Mouse (Mus musculus) retina, postnatal 1 day (tissue): ENCODE measurements at regions not wholly inside any gene's neighbourhood (a gene's known extent, or its start where the extent isn't known, plus 50 kb on each side); places are given as distances from the start of the nearest gene placed in this dataset.

Experiments used
- DNase-seq: peaks from one replicate; pipeline ENCODE4 v3.0.0-alpha.2; 2012

- no peak for DNase-seq
Observed at GRCm38 (mm10) chr15:13289064-13289463, 115.6 kb upstream of the Cdh6 start.

DNA sequence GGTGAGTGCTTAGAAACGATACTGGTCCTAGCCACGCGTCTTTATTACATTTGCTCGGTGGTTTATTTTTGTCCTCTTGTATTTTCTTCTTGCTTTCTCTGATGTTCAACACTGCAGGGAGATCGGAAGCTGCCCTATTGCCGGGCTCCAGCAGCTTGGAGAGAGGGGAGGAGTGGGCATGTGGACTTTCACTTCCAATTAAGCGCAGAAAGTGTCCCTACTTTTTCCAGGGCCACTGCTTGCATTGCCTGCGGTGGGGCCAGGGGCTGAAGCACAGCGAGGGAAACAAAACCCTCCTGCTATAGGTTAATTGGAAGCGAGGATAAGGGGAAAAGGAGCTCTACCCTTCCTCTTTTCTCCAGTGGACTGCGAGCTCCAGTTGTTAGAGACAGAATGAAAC is 114.4 kb upstream of the Cdh6 start:
- DNase-seq, result peak; percentile 68

DNA sequence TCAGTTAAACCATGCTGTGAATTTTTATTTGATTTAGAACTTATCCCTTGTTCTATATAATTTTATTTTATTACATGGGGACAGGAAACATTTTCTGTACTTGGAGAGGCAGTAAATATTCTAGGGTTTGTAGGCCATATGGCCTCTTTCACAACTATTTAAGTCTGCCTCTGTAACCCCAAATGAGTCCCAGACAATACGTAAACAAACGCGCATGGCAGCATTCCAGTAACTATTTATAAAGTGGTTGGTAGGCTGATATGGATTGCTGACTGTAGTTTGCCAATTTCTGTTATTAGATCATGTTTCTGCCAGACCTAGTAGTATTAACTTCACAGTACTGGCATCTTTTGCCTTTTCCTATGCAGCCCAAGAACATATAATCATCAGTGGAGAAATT is 111.9 kb upstream of the Cdh6 start:
- no peak for DNase-seq

- no peak for DNase-seq
Observed at GRCm38 (mm10) chr15:13284219-13284618, 110.7 kb upstream of the Cdh6 start.

DNA sequence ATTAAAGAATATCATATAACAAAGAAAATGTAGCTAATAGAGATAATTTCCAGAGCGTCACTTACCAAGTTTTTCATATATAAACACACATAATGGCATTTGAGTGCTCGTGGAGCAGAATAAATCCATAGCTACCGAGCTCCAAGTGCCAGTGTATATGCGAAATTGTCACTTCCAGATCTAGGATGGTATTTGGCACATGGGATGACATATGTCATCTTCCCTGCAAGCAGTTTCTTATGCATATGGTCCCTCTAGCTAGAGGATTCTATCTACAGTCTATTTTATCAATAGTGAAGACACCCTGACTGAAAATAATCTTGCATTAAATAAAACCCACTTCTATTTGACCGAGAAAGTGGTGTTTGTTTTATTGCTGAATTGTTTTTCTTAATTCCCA is 109.6 kb upstream of the Cdh6 start:
- no peak for DNase-seq

DNA sequence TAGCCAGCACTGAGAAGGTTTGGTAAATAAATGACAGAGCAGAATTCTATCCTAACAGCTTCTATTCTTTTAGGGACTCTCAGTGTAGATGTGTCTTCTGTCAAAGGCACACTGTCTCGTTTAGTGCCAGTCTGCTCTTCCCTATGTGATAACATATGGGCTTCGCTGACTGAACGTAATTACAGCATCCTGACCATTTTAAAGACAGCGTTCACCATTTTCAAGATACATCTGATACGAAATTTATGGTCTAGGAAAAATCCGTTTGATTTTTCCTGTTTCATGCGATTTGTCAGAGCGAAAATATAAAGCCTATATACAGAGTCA is 103.4 kb upstream of the Cdh6 start:
- DNase-seq, result no peak

DNA sequence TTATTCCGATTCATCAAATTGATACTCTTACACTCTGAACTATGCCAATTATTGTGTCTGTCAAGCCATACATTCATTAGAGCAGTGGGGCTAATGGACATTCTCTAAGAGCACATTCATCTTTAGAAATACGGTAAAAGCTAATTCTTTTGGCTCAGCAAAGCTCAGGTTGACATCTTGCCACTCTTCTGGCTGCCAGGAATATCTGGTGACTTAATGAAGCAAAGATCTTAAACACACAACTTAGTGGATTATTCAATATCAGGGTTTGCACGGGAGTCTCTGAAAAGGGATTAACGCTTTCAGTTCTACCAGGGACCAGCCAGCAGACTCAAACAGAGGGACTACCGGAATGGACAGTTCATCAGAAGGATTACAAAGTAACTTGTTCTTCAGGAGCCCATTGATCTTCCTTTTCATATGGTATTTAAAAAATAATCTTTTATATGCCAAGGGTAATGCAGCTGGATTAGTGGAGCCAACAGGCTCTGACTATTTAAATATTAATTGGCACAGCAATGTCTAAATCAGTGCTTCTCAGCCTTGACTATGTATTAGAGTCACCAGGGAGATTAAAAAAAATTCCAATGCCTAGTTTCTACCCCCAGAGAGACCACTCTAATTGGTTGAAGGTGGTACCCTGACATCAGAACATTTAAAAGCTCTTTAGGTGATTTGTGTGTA is 102.9 kb upstream of the Cdh6 start:
- DNase-seq, result no peak

- DNase-seq, result no peak
Observed at GRCm38 (mm10) chr15:13275326-13275725, 101.9 kb upstream of the Cdh6 start.

- DNase-seq, result no peak
Observed at GRCm38 (mm10) chr15:13274366-13275067, 101.0 kb upstream of the Cdh6 start.

GRCm38 (mm10) chr15:13246053-13246696 is 72.7 kb upstream of the Cdh6 start:
- DNase-seq, result no peak

- no peak for DNase-seq
Observed at GRCm38 (mm10) chr15:13244306-13244705, 70.8 kb upstream of the Cdh6 start.

DNA sequence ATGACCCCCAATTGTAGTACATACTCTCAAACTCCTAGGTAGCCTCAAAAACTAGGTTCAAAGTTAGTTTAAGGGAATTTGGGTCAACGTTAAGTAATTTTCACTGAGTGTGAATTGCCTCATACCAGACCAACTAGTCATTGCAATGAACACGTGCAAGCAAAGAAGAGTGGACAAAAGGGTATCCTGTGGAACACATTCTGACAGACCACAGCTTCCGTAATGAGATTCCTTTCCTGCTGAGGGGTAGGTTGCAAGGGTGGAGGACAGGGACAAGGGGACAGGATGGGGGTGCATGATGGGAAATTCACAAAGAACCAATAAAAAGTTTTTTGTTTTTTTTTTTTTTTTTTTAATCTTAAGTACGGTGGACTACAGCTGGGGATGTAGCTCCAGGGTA is 70.1 kb upstream of the Cdh6 start:
- no peak for DNase-seq

- no peak for DNase-seq
Observed at GRCm38 (mm10) chr15:13240931-13241330, 67.5 kb upstream of the Cdh6 start.

DNA sequence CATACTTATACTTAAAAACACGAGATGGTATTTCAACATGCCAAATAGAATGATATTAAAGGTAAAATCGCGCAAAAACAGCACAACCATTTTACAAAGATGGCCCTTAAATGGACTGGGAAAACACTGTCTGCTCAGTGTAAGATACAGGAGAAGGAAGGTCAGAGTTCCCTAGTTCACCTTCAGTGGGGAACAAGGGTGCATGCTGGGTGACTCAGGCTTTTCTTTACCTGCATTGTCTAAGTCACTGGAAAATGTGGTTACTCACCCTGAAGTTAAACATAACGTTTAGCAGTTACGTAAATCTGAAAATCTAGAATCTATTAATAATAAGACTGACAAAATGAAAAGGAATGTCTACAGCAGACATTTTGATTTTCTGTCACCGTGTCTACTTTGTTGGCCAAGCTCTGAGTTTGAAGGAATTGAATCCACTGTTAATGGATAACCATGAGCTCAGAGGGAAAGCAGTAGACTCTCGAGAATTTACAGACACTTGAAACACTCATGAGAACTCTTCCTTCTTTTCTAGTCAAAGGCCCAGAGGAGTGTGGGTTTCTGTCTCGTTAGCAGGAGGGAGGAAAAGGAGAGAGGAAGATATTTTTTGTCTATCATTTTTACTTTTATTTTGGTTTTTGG is 63.5 kb upstream of the Cdh6 start:
- DNase-seq, result no peak

- DNase-seq, result no peak
Observed at GRCm38 (mm10) chr15:13232567-13233259, 59.2 kb upstream of the Cdh6 start.

DNA sequence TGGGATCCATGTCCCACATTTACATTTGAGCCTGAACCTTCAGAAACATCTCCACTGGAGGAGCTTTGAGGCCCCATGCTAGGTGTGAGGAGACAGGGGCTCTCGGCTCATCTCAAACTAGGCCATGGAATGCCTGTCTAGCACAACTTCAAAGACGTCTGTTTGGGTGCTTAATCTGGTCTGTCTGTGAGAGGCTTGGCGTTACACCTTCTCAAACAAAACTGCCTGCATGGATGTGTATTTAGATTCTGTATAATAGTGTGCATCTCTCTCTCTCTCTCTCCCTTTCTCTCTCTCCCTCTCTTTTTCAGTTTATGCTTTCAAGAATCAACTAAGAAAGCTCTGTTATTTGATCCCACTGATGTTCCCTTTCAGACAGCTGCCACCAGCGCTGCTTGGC is 58.1 kb upstream of the Cdh6 start:
- DNase-seq, result no peak

DNA sequence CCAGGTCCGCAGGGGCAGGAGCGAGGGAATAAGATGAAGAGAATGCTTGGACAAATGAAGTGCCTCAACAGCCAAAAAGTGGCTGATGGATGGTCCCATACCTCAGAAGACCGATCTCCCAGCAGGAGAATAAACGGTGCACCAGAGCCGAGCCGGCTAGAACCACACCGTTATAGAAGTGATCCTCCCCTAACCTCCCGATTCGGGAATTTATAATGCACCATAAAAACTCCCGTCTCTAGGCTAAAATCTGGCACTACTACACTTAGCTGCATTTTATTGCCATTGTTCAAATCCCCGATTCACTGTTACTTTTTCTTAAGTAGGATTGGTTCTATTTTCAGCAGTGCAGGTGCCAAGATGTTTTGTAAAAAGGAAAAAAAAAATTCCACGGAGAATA is 54.6 kb upstream of the Cdh6 start:
- no peak for DNase-seq
